Mouse (Mus musculus) erythroblast, embryonic 14.5 days (primary cell): Measurements from ENCODE around the gene Shpk.

Source experiments
- GATA1 ChIP-seq: IDR thresholded peaks from 2 replicates; pipeline ENCODE4 v1.6.1; 2012; ENCODE audit warnings: low read length, inconsistent platforms, mixed read lengths
- TAL1 ChIP-seq: IDR thresholded peaks from 3 replicates; pipeline ENCODE4 v1.6.1; 2012; ENCODE audit warnings: low read length, inconsistent platforms, mixed read lengths

DNA sequence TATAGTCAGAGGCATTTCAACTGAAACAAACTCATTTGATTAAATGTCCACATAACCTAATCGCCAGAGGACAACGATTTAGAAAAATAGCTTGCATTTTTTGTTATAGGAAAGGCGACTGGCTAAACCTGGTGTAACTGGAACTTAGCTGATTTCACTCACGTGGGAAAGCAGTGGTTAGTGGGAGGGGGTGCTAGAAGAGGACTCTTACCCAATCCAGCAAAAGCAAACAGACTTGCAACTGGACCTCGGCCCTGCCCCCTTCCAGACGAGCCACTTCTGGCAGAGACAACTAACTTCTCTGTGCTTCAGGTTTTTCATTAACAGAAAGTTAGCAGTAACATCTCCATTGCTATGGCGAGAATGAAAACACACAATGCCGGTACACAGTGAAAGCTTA is 23.6 kb upstream of the Shpk start:
- no peak for TF ChIP-seq TAL1
- no peak for TF ChIP-seq GATA1
